Mouse (Mus musculus) stomach, embryonic 14.5 days (tissue): ENCODE measurements around the gene Mrpl38. TPM values are rescaled to one million over a fixed set of nuclear protein-coding genes. Genes with fewer than 3 reads are reported as not detected.
A peak's percentile ranks its signal among the peaks of the same experiment; 100 is the strongest.

Source experiments
- ATAC-seq: fragments of 200-750 bp; cut with Nextera tagmentation; 2 replicates; pipeline ENCODE4 v1.8.0; 2017; ENCODE audit warnings: low read depth, moderate TSS enrichment; ENCODE audit not compliant: insufficient number of reproducible peaks, insufficient read depth, low FRiP score
- H3K27ac ChIP-seq: fragments of 300-500 bp; sonication (generic); 2 replicates; pipeline ENCODE4 v1.5.1; 2014; ENCODE audit warnings: mild to moderate bottlenecking, low read length, moderate library complexity, mixed read lengths
- H3K27me3 ChIP-seq: fragments of 300-500 bp; sonication (generic); 2 replicates; pipeline ENCODE4 v1.6.1; 2014; ENCODE audit warnings: low read length, control low read depth, mixed read lengths; ENCODE audit not compliant: control insufficient read depth, insufficient read depth
- H3K36me3 ChIP-seq: fragments of 300-500 bp; sonication (generic); 2 replicates; pipeline ENCODE4 v1.6.1; 2014; ENCODE audit warnings: mild to moderate bottlenecking, control low read depth, low read length, moderate library complexity, mixed read lengths; ENCODE audit not compliant: control insufficient read depth, insufficient read depth
- H3K4me1 ChIP-seq: fragments of 300-500 bp; sonication (generic); 2 replicates; pipeline ENCODE4 v1.6.1; 2014; ENCODE audit warnings: low read length, control low read depth, mixed read lengths; ENCODE audit not compliant: control insufficient read depth, insufficient read depth
- H3K4me2 ChIP-seq: fragments of 300-500 bp; sonication (generic); replicated peaks from 2 replicates; pipeline ENCODE4 v1.6.1; 2014; ENCODE audit warnings: low read depth, low read length, control low read depth
- H3K4me3 ChIP-seq: fragments of 300-500 bp; sonication (generic); 2 replicates; pipeline ENCODE4 v1.5.1; 2014; ENCODE audit warnings: low read depth, low read length, control low read depth
- H3K9ac ChIP-seq: fragments of 300-500 bp; sonication (generic); replicated peaks from 2 replicates; pipeline ENCODE4 v1.6.1; 2014; ENCODE audit warnings: low read depth, mild to moderate bottlenecking, control low read depth, low read length, moderate library complexity, mixed read lengths
- H3K9me3 ChIP-seq: fragments of 300-500 bp; sonication (generic); 2 replicates; pipeline ENCODE4 v1.6.1; 2016; ENCODE audit warnings: low read depth, low read length, control low read depth; ENCODE audit not compliant: control insufficient read depth
- WGBS: fragments of 180-500 bp; shearing (Covaris S2); extraction: QIAGEN DNeasy Blood & Tissue Kit; methylation state at CpG from one replicate; pipeline ENCODE4 v1.1.7; 2014; 5-methylcytosine and 5-hydroxymethylcytosine counted together
- polyA plus RNA-seq: library from polyadenylated mRNA; unstranded; fragments of >200 nt; fragmentation: Nextera tagmentation; extraction: Ambion mirVana; gene quantifications from 2 replicates; pipeline ENCODE4 v1.2.1, GENCODE M21; 2014

The Mrpl38 gene
- polyA plus RNA-seq, 1 experiment from 2014 or later = 94.2 TPM

- Histone ChIP-seq H3K4me3 (no peak overlapping the region), H3K4me1 (peaks cover 5% of the 10 kb centered on the region; the same call in 1 of the 2 replicates), H3K27me3 (no peaks in the 10 kb centered on the region), H3K9me3 (no peaks in the 10 kb centered on the region), H3K27ac (no peak overlapping the region), H3K36me3 (peaks cover 20% of the 10 kb centered on the region), H3K9ac (no peak overlapping the region), H3K4me2 (no peak overlapping the region)
- no peak for ATAC-seq
- 80% methylated on average over 5 of the region's 5 CpGs for WGBS
Observed at GRCm38 (mm10) chr11:116170003-116170800, 31.5 kb upstream of the Mrpl38 start.

DNA sequence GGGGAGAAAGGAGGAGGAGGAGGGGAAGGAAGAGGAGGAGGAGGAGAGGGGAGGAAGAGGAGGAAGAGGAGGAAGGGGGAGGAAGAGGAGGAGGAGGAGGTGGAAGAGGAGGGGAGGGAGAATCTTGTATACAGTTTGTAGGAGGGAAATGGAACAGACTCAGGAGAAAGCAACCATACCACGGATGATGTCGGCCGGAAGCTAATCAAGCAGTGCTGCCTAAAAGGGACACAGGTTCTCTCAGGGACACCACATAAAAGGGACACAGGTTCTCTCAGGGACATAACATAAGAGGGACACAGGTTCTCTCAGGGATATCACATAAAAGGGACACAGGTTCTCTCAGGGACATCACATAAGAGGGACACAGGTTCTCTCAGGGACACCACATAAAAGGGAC, 30.5 kb upstream of the Mrpl38 start:
- no peak overlapping the region for H3K9ac ChIP-seq
- WGBS = 79% methylated on average over 3 of the region's 3 CpGs
- no peaks in the 10 kb centered on the region for H3K9me3 ChIP-seq
- no peak overlapping the region for H3K4me2 ChIP-seq
- H3K36me3 ChIP-seq = peaks cover 17% of the 10 kb centered on the region
- H3K4me1 ChIP-seq = peaks cover 5% of the 10 kb centered on the region; the same call in 1 of the 2 replicates
- ATAC-seq = no peak
- no peaks in the 10 kb centered on the region for H3K27me3 ChIP-seq
- H3K27ac ChIP-seq = no peak overlapping the region
- H3K4me3 ChIP-seq = no peak overlapping the region

DNA sequence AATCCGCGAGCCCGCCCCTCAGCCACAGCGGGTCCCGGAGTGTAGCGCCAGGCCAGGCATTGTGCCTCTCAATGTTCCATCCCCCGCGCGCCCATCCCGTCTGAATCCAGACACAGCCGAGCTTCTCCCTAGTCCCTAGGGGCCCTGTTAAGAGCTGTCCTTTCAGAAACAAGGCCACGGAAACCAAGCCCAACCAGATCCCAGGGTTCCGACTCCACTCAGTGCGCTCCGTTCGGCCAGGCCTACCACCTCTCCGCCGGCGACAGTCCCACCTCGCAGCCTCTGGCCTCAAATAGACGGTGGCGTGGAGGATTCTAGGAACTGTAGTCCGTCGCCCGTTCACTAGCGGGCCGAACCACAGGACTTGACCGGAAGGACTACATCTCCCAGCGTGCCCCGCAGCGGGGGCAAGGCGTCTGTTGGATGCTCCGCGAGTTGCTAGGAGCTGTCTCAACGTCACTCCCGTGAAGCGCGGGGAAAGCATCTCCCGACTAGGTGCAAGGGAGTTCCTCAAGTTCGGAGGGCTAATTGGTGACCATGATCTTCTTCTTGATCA, 29.3 kb upstream of the Mrpl38 start, which contains the start of gene Fbf1:
Fbf1 (minus strand) TSS at position 283 of the 556 bp plus-strand sequence.
- under 1% methylated on average over 40 of the region's 40 CpGs for WGBS
- peaks cover 14% of the 10 kb centered on the region; the same call in 1 of the 2 replicates for H3K36me3 ChIP-seq
- ATAC-seq = peak; percentile 97
- H3K4me1 ChIP-seq = peaks cover 5% of the 10 kb centered on the region; the same call in 1 of the 2 replicates
- H3K4me2 ChIP-seq = peak within 1 kb of the TSS; percentile 71
- H3K4me3 ChIP-seq = peak within 1 kb of the TSS; percentile 69
- H3K9me3 ChIP-seq = no peaks in the 10 kb centered on the region
- peak within 1 kb of the TSS; percentile 70 for H3K9ac ChIP-seq
- H3K27me3 ChIP-seq = no peaks in the 10 kb centered on the region
- peak within 1 kb of the TSS; percentile 94 for H3K27ac ChIP-seq

DNA sequence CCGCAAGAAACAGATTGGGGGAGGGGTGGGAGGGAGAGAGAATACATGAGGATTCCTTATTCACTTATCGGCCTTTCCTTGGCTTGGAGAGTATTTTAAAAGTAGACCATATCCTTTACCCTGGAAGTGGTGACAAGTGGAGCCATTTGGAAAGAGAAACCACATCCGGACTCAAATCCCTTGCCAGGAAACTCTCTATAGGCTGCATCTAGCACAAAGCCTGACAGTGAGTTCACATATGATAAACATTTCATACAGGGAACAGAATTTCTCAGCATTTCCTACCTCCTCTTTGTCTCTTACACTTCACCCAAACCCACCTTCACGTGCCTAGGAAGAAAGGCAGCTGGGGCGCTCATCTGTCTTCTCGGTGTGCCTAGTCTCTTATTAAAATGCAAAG, 28.6 kb upstream of the Mrpl38 start:
- H3K27ac ChIP-seq = peak overlapping the region; percentile 94
- no peak for ATAC-seq
- 4% methylated on average over 6 of the region's 6 CpGs for WGBS

GRCm38 (mm10) chr11:116163002-116163401, 24.3 kb upstream of the Mrpl38 start:
- WGBS = 56% methylated on average over 9 of the region's 9 CpGs
- no peak for ATAC-seq
- no peak overlapping the region for H3K4me3 ChIP-seq
- no peaks in the 10 kb centered on the region for H3K27me3 ChIP-seq
- H3K36me3 ChIP-seq = peaks cover 22% of the 10 kb centered on the region; the same call in 1 of the 2 replicates
- no peak overlapping the region for H3K27ac ChIP-seq
- no peaks in the 10 kb centered on the region for H3K9me3 ChIP-seq
- H3K4me1 ChIP-seq = peaks cover 5% of the 10 kb centered on the region; the same call in 1 of the 2 replicates
- no peak overlapping the region for H3K9ac ChIP-seq
- no peak overlapping the region for H3K4me2 ChIP-seq

More for the DNA sequence above, 28.6 kb upstream of the Mrpl38 start:
- Histone ChIP-seq H3K9me3 (no peaks in the 10 kb centered on the region), H3K4me1 (peaks cover 5% of the 10 kb centered on the region; the same call in 1 of the 2 replicates), H3K4me3 (peak overlapping the region; percentile 69), H3K36me3 (peaks cover 11% of the 10 kb centered on the region; the same call in 1 of the 2 replicates), H3K27me3 (no peaks in the 10 kb centered on the region), H3K4me2 (peak overlapping the region; percentile 71), H3K9ac (peak overlapping the region; percentile 70)

- Histone ChIP-seq H3K4me2 (no peak overlapping the region), H3K9me3 (no peaks in the 10 kb centered on the region), H3K27ac (peak overlapping the region; percentile 63; the same call in 1 of the 2 replicates), H3K4me3 (no peak overlapping the region), H3K36me3 (peaks cover 25% of the 10 kb centered on the region; the same call in 1 of the 2 replicates), H3K27me3 (no peaks in the 10 kb centered on the region), H3K9ac (no peak overlapping the region), H3K4me1 (peaks cover 5% of the 10 kb centered on the region; the same call in 1 of the 2 replicates)
- ATAC-seq = no peak
- WGBS = 64% methylated on average over 10 of the region's 10 CpGs
Observed at GRCm38 (mm10) chr11:116162146-116162545, 23.5 kb upstream of the Mrpl38 start.

- Histone ChIP-seq H3K27ac (peak overlapping the region; percentile 63; the same call in 1 of the 2 replicates), H3K9me3 (no peaks in the 10 kb centered on the region), H3K4me3 (no peak overlapping the region), H3K27me3 (no peaks in the 10 kb centered on the region), H3K4me2 (no peak overlapping the region), H3K36me3 (peaks cover 30% of the 10 kb centered on the region), H3K9ac (no peak overlapping the region), H3K4me1 (no peaks in the 10 kb centered on the region; the same call in 1 of the 2 replicates)
- WGBS = 40% methylated on average over 12 of the region's 12 CpGs
- peak; percentile 47; the same call in 1 of the 2 replicates for ATAC-seq
Observed at GRCm38 (mm10) chr11:116161312-116161711, 22.6 kb upstream of the Mrpl38 start.

DNA sequence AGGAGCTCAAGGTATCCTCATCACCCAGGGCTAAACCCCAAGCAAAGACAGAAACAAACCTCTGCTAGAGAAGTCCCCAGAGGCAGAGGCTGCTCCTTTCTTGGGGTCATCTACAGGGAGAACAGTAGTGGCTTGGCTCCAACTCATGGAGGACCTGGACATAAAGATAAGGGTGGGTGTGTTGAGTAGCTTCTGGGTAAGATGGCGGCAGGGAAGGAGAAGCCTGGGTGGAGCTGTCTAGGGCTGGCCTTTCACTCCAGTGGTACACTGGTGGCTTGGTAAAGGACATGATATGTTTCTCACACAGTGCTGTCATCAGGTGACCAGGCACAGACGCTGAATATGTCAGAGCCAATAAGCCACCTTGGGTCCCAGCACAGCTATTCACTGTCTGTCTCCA, 12.3 kb upstream of the Mrpl38 start:
- no peak overlapping the region for H3K4me3 ChIP-seq
- no peaks in the 10 kb centered on the region for H3K9me3 ChIP-seq
- no peaks in the 10 kb centered on the region for H3K4me1 ChIP-seq
- ATAC-seq = no peak
- H3K36me3 ChIP-seq = peaks cover 71% of the 10 kb centered on the region
- 94% methylated on average over 2 of the region's 2 CpGs for WGBS
- H3K4me2 ChIP-seq = no peak overlapping the region
- H3K9ac ChIP-seq = no peak overlapping the region
- H3K27me3 ChIP-seq = no peaks in the 10 kb centered on the region
- H3K27ac ChIP-seq = no peak overlapping the region
